Mouse (Mus musculus): ENCODE results near the gene Astn1.

DNA sequence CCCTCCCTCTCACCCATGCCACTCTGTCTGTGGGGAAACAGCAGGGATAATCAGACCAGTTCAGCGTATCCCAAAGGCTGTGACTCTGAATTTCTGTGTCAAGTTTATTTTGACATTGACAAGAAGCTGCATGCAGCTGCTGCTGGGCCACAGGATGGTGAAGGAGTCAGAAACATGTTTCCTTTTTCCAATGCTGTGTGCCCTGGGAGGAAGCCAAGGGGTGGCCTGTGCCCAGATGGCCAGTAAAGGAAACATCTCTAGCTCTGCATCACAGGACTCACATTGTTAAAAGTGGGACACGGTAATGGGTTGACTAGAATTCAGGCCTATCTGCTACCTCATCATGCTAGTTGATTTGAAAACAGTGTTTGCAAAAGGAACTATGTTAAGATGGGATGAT is 279.2 kb downstream of the Astn1 start:
- TF ChIP-seq CTCF (IDR thresholded peaks at IDR 0.05; ENCODE audit: extremely low read depth, insufficient read depth, insufficient read length, insufficient replicate concordance) = no peak
- no peak for TF ChIP-seq POLR2A (IDR thresholded peaks at IDR 0.05; ENCODE audit: low read depth, low read length)

All from spleen, adult 2 months (tissue).